Mouse (Mus musculus) frontal cortex, adult (tissue): Measurements from ENCODE around the gene 2700049A03Rik.
A peak's percentile ranks its signal among the peaks of the same experiment; 100 is the strongest.
"Not testable (repeated sequence)": the region's sequence is repeated elsewhere in the genome, so short reads cannot be mapped to it uniquely, and the experiment has no call there.

ENCODE experiments used
- ATAC-seq: cut with Nextera tagmentation; 2 replicates; pipeline ENCODE4 v1.9.2; 2017; ENCODE audit warnings: mild to moderate bottlenecking, moderate library complexity, mixed read lengths; ENCODE audit not compliant: low TSS enrichment

2700049A03Rik gene

GRCm38 (mm10) chr12:71136130-71136973, at the start of gene 2700049A03Rik, which contains the start of gene Timm9:
2700049A03Rik (plus strand) TSS chr12:71136848.
Timm9 (minus strand) TSS chr12:71136684.
- peak; percentile 91 for ATAC-seq

- not testable (repeated sequence) for ATAC-seq
Observed at GRCm38 (mm10) chr12:71104275-71104674, 32.4 kb upstream of the 2700049A03Rik start.

GRCm38 (mm10) chr12:71107216-71107771, 29.4 kb upstream of the 2700049A03Rik start:
- ATAC-seq = no peak

DNA sequence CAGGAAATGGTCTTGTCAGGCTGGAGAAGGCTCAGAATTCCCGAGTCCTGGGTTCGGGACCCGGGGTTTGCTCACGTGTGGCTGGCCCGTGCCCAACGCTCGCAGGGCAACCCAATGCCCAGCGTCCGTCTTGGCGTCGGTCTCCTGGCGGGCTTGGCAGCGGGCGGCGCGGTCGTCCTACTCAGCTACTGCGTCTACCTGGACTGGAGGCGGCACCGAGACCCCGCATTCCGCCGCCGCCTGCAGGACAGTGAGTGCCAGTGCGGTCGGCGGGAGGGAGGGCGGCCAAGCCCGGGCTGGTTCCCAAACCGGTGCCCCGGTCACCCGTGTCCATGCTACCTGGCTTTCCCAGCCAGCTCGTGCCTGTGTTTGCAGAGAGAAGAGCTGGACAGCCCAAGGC, 25.3 kb upstream of the 2700049A03Rik start, which contains the start of gene Tomm20l:
Gene Tomm20l (plus strand): TSS at position 98 of the 400 bp plus-strand sequence.
- ATAC-seq = no peak

GRCm38 (mm10) chr12:71113074-71113473, 23.6 kb upstream of the 2700049A03Rik start:
- ATAC-seq = peak; percentile 9; the same call in 1 of the 2 replicates

DNA sequence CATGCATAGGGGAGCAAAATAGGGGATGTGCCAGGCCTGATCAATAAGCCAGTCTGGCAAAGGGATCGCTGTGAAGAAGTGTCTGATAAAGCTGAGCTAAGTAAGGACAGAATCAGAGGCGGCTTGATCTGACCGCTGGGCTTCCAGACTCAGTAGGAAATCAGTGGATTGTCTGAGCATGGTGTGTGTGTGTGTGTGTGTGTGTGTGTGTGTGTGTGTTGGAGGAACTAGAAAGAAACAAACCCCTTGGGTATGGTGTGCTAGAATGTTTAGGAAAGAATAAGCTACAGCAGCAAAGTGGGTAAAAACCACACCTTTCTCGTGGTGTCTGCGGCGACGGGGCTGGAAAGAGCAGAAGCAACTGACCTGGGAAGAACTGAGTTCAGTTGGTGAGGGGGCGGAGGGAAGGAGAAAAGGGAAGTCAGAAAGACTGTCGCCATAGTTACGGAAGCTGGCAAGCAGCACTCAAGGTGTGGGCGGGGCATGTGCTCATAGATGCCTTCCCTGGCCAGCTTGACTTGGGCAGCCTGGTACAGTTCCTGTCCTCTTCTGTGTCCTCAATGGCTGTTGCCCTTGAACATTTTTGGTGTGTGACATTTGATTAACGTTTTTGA, 22.9 kb upstream of the 2700049A03Rik start:
- ATAC-seq = peak; percentile 87

- ATAC-seq = no peak
Observed at GRCm38 (mm10) chr12:71116411-71116810, 20.2 kb upstream of the 2700049A03Rik start.

DNA sequence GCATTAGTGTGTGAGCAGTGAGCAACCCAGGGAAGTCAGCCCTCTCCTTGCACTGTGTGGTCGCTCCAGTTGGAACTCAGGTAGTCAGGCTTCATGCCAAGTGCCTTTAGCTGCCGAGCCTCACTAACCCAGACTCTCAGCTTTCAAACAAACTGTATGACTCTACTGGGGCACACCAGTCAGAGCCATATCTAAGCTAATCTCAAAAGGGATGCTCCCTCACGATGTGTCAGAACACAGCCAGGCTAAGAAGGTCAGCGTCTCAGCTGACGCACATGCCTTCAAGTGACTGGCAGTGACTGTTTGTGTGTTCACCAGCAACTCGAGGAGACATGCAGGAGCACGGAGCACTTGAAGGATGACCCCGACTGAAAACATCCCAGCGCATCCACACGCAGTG, 13.9 kb upstream of the 2700049A03Rik start:
- no peak for ATAC-seq

- ATAC-seq = no peak
Observed at GRCm38 (mm10) chr12:71123286-71123685, 13.4 kb upstream of the 2700049A03Rik start.

DNA sequence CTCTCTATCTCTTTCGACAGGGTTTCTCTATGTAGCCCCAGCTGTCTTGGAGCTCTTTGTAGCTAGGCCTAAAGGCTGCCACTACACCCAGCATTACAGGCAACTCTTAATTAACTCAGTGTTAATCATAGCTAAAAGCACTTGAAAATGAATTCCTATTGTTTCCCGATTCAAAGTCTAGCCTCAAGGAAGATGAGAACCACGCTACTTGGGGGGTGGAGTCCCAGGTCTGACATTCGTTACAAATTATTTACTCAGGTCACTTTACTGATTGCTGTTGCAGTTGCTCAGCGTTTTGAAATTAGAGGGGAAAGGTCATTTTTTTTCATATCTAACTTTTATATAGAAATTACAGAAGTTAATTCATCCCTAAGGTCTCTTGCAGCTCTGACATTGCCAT, 1.1 kb upstream of the 2700049A03Rik start:
- ATAC-seq = no peak

GRCm38 (mm10) chr12:71136974-71137491, 385 bp downstream of the 2700049A03Rik start:
- peak; percentile 79 for ATAC-seq

DNA sequence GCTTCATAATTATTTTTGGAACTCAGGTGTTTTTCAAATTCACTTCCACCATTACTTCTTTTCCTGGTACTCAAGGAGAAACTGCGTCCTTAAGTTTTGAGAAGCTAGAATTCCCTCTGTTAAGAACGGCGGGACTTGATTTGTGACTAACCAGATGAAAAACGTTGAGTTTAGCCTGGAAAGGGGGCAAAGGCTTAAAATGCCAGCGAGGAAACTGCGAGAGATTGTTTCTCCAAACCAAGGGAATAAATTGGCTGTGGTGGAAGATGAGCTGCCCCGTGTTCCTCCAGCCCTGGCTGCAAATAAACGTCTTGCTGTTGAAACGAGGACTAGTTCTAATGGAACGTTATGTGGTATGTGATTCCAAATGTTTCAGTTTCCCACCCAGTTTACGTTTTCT, 1.0 kb downstream of the 2700049A03Rik start:
- ATAC-seq = no peak

DNA sequence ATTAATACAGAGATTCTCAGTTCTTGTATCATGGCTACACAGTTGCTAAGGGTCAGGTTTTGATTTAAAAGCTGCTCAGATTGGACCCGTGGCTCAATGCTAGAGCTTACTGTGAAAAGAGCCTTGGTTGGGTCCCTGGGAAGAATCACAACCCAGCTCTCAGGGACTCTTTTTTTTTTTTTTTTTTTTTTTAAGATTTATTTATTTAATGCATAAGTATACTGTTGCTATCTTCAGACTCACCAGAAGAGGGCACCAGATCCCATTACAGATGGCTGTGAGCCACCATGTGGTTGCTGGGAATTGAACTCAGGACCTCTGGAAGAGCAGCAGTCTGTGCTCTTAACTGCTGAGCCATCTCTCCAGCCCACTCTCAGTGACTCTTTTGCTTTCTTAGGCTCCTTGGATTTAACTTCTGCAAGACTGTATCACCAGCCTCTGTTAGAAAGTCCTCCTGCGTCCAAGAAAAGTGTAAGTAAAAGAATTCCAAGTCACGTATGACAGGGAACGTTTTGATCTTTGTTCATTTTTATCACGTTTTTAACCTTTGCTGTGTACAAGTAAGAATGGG, 2.7 kb downstream of the 2700049A03Rik start:
- ATAC-seq = no peak

GRCm38 (mm10) chr12:71141189-71141588, 4.5 kb downstream of the 2700049A03Rik start:
- ATAC-seq = no peak

DNA sequence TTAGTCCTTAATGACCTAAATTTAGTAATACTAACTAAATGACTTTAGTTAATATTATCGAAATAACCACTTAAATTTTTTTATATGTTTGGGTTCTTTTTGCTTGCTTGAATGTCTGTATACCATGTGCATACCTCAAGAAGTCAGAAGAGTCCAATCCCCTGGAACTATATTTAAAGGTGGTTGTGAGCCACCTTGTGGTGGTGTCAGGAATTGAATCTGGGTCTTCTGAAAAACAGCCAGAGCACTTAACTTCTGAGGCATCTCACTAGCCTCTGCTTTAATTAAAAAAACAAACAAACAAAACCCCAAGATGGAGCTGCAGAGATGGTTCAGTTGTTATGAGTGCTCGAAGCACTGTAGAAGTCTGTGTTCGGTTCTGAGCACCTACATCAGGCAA, 11.0 kb downstream of the 2700049A03Rik start:
- ATAC-seq = peak; percentile 73

DNA sequence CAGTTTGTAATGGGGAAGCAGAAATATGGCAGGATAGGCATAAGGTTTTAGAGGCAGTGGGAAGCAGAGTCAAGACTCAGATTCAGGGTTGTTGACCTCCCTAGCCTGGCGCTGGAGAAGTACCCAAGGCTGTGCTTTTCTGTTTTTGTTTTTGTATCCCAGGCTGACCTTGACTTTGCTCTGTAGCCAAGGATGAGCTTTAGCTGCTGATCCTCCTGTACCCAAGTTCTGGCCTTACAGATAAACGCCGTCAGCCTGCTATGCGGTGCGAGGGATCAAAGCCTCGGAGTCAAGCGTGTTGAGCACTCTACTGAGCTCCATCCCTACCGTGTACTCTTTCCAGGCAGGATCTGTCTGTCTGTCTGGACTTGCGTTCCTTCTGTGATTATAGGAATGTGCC, 12.2 kb downstream of the 2700049A03Rik start:
- ATAC-seq = no peak

GRCm38 (mm10) chr12:71149456-71149855, 12.8 kb downstream of the 2700049A03Rik start:
- ATAC-seq = no peak

DNA sequence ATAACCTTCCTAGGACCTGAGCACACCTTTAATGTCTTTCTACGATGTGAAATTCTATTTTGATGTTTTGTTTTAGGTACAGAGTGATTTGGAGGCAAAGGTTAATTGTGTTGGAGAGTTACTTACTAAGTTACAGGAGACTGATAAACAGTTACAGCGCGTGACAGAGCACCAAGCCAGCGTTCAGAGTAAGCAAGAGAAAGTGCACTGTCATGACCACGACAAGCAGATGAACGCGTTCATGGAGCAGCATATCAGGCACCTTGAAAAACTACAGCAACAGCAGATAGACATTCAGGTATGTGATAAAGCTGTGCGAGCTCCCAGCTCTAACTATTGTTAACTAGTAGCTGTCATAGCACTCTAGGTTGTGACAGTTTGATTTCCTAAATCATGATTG, 13.5 kb downstream of the 2700049A03Rik start:
- ATAC-seq = no peak

DNA sequence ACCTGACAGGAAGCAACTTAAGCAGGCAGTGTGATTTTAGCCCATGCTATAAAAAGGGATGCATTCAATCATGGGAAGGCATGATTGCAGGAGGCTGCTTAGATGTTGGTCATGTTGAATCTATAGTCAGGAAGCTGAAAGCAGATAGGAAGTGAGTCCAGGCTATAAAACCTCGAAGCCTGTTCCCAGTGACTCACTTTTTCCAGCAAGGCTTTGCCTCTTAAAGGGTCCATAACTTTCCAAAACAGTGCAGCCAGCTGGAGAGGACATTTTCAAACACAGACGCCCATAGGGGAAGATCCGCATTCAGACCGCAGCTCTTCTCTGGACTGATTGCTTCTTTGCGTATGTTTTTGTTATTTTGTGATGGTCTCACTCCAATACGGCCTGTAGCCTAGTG, 18.3 kb downstream of the 2700049A03Rik start:
- ATAC-seq = no peak

- no peak for ATAC-seq
Observed at GRCm38 (mm10) chr12:71157974-71158373, 21.3 kb downstream of the 2700049A03Rik start.

GRCm38 (mm10) chr12:71164410-71164809, 27.8 kb downstream of the 2700049A03Rik start:
- ATAC-seq = no peak

- ATAC-seq = no peak
Observed at GRCm38 (mm10) chr12:71169911-71170310, 33.3 kb downstream of the 2700049A03Rik start.
